Mouse (Mus musculus) limb, embryonic 10.5 days (tissue): ENCODE results near the gene Emg1. TPM values are rescaled to one million over a fixed set of nuclear protein-coding genes. Genes with fewer than 3 reads are reported as not detected.
"Not testable (repeated sequence)": the region's sequence is repeated elsewhere in the genome, so short reads cannot be mapped to it uniquely, and the experiment has no call there.

Experiments used
- DNase-seq: peaks from one replicate; pipeline ENCODE4 v3.0.0-alpha.2; 2017; ENCODE audit warnings: low spot score
- H3K27ac ChIP-seq: fragments of 300-500 bp; sonication (generic); 2 replicates; pipeline ENCODE4 v1.5.1; 2016; ENCODE audit warnings: mild to moderate bottlenecking
- H3K27me3 ChIP-seq: fragments of 300-500 bp; sonication (generic); 2 replicates; pipeline ENCODE4 v1.6.1; 2016; ENCODE audit warnings: low read depth, mild to moderate bottlenecking; ENCODE audit not compliant: poor library complexity, severe bottlenecking
- H3K36me3 ChIP-seq: fragments of 300-500 bp; sonication (generic); 2 replicates; pipeline ENCODE4 v1.6.1; 2016; ENCODE audit warnings: mild to moderate bottlenecking, moderate library complexity
- H3K4me1 ChIP-seq: fragments of 300-500 bp; sonication (generic); 2 replicates; pipeline ENCODE4 v1.6.1; 2016
- H3K4me3 ChIP-seq: fragments of 300-500 bp; sonication (generic); 2 replicates; pipeline ENCODE4 v1.5.1; 2016; ENCODE audit warnings: mild to moderate bottlenecking, moderate library complexity
- H3K9me3 ChIP-seq: fragments of 300-500 bp; sonication (generic); replicated peaks from 2 replicates; pipeline ENCODE4 v1.6.1; 2016; ENCODE audit warnings: mild to moderate bottlenecking
- WGBS: fragments of 180-500 bp; shearing (Covaris S2); methylation state at CpG from one replicate; pipeline ENCODE4 v1.1.7; 2016; 5-methylcytosine and 5-hydroxymethylcytosine counted together
- polyA plus RNA-seq: library from polyadenylated mRNA; unstranded; fragments of >200 nt; fragmentation: Nextera tagmentation; extraction: Ambion mirVana; gene quantifications from 2 replicates; pipeline ENCODE4 v1.2.1, GENCODE M21; 2016

Gene Emg1
- polyA plus RNA-seq, 1 experiment from 2014 or later = 254 TPM

DNA sequence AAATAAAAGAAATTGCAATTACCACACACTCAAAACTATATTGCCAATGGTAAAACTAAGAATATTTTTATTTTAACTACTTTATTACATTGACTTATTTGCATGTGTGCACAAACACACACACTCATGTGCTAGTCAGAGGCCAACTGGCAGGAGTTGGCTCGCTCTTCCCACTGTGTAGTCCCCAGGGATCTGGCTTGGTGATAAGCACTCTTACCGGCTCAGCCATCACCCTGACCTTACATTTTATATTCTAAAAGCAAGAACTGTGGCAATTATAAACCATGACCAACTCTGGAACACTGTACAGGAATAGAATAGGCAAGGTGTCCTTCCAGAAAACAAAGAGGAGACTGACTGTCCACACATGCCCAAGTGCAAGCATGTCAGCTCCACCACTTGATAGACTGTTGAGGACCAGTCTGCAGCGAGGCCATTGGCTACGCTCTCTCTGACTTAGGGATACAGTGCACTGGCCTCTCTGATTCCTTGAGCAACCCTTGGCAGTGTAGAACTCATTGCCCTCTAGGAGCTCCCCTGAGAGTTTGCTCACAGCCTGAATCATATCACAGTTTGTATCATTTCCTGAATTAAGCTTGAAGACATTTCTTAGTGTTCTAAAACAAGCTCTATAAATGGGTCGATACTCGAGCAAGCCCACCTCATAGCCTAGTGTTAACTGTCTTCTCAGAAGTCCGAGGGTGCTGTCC lies 15.4 kb downstream of the Emg1 start:
- DNase-seq = no peak
- Histone ChIP-seq H3K27me3 (no peaks in the 10 kb centered on the region), H3K4me3 (no peak overlapping the region), H3K9me3 (no peaks in the 10 kb centered on the region), H3K27ac (no peak overlapping the region), H3K36me3 (peaks cover 40% of the 10 kb centered on the region), H3K4me1 (peaks cover 15% of the 10 kb centered on the region)
- 93% methylated on average over 7 of the region's 7 CpGs for WGBS

DNA sequence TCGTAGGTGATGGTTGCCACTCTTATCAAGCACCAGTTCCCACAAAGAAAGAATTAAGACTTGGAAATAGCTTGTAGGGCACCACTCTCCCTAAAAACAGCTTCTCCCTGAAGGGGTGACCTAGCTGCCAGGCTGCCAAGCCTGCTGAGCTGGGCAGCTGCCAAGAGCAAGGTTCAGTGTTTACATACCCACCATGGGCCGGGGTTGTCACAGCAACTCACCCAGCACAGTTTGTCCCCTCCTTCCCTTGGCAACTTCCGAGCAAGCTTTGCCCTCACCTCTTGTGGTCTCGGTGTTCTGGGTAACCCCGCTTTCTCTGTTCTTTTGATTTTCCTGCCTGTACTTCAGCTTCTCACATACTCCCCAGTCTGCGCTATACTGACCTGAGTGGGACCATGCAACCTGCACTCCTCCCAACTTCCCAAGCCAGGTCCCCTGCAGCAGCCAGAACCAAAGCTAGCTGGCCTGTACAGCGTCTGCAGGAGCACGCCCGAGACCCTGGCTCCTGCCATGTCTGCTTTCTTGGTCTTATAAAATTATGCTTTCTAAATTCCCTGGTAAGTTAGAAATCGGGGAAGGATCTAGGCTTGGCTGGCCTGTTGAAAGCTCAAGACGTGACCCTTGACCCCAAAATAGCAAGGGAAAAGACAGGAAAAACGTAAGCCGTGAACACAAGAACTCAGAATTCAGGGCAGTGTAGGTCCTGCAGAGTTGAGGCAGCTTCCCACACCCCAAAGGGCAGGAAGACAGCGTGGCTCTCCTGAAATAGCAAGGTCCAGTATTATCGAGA lies 17.6 kb downstream of the Emg1 start:
- WGBS = 87% methylated on average over 15 of the region's 15 CpGs

DNA sequence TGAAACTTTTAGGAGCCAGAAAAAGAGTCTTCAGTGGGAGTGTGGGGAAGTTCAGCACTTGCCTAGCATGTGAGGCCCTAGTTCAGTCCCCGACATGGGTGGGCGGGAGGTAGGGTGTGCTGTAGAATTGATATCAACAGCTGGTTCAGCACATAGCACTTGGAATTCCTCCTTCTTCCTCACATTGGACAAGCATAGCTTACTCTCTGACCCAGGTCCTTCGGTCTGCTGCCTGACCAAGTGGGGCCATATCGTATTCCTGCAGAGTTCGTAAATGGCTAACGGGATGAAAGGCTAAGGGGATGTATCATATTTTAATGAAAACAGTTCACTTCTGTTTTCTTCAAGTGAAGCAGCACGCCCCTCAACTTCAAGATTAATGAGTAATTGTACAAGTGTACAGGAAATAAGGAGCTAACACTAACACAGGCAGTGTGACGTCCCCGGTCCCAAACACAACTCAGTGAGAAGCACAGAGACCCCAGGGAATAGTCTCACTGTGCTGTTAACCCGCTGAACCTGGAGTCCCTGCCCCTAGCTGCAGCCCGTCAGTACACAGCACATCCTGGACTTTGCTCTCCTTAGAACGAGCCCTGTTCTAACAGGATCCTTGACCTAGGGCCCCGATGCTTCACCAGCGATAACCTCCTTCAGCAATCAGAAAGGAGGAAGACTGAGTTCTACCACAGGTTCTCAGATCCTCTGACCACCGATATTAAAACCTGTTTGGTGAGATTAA lies 18.6 kb downstream of the Emg1 start:
- Histone ChIP-seq H3K27me3 (no peaks in the 10 kb centered on the region), H3K9me3 (no peaks in the 10 kb centered on the region), H3K4me3 (no peak overlapping the region), H3K36me3 (peaks cover 11% of the 10 kb centered on the region; the same call in 1 of the 2 replicates), H3K27ac (no peak overlapping the region), H3K4me1 (peaks cover 15% of the 10 kb centered on the region)
- WGBS = 83% methylated on average over 15 of the region's 15 CpGs
- DNase-seq = no peak

More for the DNA sequence above, 17.6 kb downstream of the Emg1 start:
- no peak for DNase-seq
- Histone ChIP-seq H3K4me1 (peaks cover 15% of the 10 kb centered on the region), H3K9me3 (no peaks in the 10 kb centered on the region), H3K4me3 (no peak overlapping the region), H3K27ac (peak overlapping the region; percentile 2; the same call in 1 of the 2 replicates), H3K27me3 (no peaks in the 10 kb centered on the region), H3K36me3 (peaks cover 18% of the 10 kb centered on the region)

DNA sequence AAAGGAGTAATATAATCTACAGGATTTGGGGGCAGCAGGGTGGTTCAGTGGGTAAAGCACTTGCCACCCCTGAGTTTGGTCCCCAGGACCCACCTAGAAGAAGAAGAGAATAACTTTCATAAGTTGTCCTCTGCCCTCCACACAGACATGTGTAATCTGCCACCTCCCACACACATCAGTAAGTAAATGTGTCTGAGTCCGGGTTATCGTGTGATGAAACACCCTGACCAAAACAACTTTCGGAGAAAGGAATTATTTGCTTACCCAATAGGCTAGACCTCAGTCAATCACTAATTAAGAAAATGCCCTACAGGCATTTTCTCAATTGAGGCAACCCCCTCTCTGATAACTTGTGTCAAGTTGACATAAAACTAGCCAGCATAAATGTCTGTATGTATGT lies 21.5 kb downstream of the Emg1 start:
- no peak overlapping the region for H3K4me3 ChIP-seq
- peaks cover 15% of the 10 kb centered on the region for H3K4me1 ChIP-seq
- H3K9me3 ChIP-seq = no peaks in the 10 kb centered on the region
- WGBS = 95% methylated on average over 3 of the region's 3 CpGs
- no peak overlapping the region for H3K27ac ChIP-seq
- no peak for DNase-seq
- H3K27me3 ChIP-seq = no peaks in the 10 kb centered on the region
- H3K36me3 ChIP-seq = 0 out of 2 replicates have a peak, but pooled peaks cover 3% of the 10 kb centered on the region

DNA sequence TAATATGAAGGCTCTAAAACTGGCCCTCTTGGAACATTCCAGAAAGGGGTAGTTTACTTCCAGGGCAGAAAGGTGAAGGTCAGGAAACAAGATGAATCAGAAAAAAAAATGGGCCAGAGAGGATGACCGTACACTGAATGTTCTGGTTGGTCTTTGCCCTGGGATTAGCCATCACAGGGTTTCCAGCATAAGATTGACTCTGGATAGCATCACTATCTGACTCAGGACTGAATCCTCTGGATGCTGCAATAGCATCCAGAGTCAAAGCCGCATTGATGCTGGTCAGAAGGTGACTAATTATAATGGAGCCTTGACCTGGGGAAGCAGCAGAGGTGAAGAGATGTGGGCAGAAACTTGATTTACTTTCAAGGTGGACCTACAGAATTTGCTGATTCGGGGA lies 23.0 kb downstream of the Emg1 start:
- Histone ChIP-seq H3K36me3 (no peaks in the 10 kb centered on the region), H3K4me1 (peaks cover 10% of the 10 kb centered on the region), H3K27ac (no peak overlapping the region), H3K9me3 (no peaks in the 10 kb centered on the region), H3K4me3 (no peak overlapping the region), H3K27me3 (no peaks in the 10 kb centered on the region)
- 91% methylated on average over 3 of the region's 3 CpGs for WGBS
- DNase-seq = no peak

DNA sequence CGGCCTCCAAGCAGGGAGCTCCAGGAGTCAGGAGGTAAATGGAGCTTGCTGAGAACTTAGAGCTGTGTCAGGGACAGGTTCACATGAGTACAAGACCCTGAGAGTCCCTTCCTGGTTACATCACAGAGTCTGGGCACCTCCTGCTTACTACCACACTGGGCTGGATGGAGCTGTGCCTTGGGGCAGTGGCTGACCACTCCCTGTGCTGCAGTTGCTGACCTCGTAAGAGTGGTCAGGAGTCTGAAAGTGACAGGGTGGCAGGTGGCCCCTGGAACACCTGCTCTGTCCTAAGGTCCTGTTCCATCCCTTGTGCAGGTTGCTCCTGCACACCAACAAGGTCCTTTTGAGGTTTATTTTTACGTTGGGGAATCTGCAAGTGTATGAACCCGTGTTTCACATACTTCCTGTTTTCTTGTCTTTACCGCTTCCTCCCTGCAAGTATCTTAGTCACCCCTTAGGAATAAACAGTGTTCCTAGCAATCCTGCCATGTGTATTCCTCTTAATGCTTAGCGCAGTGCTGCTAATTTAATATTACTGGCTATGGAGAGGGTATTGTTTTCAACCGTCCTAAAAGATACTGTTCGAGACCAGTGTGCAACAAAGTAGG lies 23.7 kb downstream of the Emg1 start:
- 0 out of 2 replicates have a peak, but pooled peaks cover 2% of the 10 kb centered on the region for H3K4me1 ChIP-seq
- H3K9me3 ChIP-seq = no peaks in the 10 kb centered on the region
- H3K4me3 ChIP-seq = no peak overlapping the region
- H3K27ac ChIP-seq = no peak overlapping the region
- H3K36me3 ChIP-seq = no peaks in the 10 kb centered on the region
- no peaks in the 10 kb centered on the region for H3K27me3 ChIP-seq
- DNase-seq = no peak
- 82% methylated on average over 8 of the region's 8 CpGs for WGBS

DNA sequence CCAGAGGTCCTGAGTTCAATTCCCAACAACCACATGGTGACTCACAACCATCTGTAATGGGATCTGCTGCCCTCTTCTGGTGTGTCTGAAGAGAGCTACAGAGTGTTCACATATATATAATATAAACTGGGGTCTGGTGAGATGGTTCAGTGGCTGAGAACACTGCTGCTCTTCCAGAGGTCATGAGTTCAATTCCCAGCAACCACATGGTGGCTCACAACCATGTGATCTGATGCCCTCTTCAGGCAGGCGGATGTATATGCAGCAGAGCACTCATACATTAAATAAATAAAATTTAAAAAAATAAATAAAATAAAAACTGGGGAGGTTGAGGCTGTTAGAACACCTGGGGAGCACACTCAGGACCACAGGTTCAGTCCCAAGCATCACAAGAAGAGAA lies 25.3 kb downstream of the Emg1 start:
- H3K27ac ChIP-seq, H3K27me3 ChIP-seq, H3K4me3 ChIP-seq, DNase-seq, H3K9me3 ChIP-seq, H3K36me3 ChIP-seq, H3K4me1 ChIP-seq: not testable (repeated sequence)
- WGBS = 77% methylated on average over 1 of the region's 1 CpGs

DNA sequence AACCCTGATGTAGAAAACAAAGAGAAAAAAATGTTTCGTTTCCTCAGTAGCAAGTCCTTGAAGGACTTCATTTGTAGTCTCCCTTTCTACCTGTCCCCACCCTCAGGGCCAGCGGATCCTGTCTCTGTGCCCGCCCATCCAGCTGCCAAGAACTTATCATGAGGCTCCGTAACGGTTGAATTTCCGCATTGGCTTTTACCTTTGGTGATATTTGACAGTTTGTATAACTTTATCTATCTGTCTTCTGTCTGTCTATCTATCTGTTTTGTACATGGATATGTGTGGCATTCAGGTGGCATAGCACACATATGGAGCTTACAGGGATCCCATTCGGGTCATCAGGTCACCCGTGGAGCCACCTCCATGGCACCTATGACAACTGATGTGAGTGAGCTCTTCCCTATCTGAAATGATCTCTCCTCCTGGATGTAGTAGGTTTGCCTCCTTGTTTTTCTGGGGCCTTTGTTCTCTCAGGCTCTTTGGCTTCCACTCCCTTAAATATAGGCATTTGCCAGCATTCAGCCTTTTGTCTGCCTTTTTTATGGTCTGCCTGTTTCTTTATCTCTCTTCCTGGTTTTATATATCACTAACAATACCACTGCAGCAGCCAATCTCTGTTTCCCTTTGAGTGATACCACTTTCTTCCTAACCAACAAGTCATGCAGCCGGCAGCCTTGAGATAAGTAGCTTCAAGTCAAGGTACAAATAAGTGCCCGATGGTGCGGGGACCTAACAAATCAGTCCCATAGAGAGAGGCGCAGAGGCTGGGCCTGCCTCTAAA lies 26.2 kb downstream of the Emg1 start:
- 92% methylated on average over 12 of the region's 12 CpGs for WGBS
- Histone ChIP-seq H3K4me3 (no peak overlapping the region), H3K4me1 (no peaks in the 10 kb centered on the region), H3K27me3 (no peaks in the 10 kb centered on the region), H3K9me3 (no peaks in the 10 kb centered on the region), H3K27ac (no peak overlapping the region), H3K36me3 (no peaks in the 10 kb centered on the region)
- DNase-seq = no peak

DNA sequence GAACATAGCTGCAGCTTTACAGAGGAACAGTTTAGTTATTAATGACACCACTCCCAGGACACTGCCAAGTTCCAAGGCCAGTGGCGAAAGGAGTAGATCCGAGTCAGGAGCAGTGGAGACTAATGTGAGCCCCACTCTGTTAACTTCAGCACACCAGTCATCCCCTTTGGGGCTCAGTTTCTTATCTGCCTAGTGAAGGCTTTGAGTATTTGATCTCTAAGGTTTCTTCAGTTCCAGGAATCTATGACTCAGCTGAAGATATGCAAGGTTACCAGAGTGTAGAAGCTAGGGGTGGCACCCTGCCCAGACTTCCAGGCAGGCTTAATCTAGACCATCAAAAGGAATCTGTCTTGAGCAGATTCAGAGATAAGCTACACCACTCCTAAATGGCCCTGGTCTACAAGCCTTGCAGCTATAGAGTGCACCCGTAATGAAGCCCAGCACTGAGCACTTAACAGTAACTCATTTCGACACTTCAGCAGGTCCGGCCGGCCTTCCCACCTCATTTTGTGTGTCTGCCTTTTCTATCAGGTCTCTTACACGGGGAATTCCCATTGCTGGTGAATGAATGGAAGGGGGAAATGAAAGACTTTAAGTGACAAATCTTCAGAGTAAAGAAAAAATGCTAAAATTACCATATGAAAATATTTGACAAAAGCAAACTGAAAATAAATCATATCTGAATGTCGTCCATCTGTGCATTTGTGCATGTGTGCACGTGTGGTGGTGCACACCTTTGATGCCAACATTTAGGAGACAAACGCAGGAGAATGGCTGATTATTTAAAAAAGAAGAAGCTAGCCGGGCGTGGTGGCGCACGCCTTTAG lies 28.2 kb downstream of the Emg1 start:
- no peaks in the 10 kb centered on the region for H3K9me3 ChIP-seq
- 75% methylated on average over 14 of the region's 14 CpGs for WGBS
- DNase-seq = no peak
- H3K4me1 ChIP-seq = no peaks in the 10 kb centered on the region
- no peak overlapping the region for H3K27ac ChIP-seq
- H3K36me3 ChIP-seq = no peaks in the 10 kb centered on the region
- H3K4me3 ChIP-seq = no peak overlapping the region
- no peaks in the 10 kb centered on the region for H3K27me3 ChIP-seq

DNA sequence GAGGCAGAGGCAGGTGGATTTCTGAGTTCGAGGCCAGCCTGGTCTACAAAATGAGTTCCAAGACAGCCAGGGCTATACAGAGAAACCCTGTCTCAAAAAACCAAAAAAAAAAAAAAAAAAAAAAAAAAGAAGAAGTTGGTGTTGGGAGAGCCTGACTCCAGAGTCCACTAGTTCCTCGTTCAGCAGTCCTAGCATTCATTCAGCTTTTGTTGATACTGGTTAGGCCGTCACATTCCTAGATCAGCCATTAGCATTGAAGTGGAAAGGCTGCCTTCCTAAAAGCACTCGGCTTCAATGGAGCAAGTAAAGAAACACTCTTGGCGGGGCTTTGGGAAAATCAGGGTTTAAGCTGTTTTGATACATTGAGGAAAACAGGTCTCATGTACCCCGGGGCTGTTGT lies 29.7 kb downstream of the Emg1 start:
- H3K27ac ChIP-seq, DNase-seq, H3K4me3 ChIP-seq, H3K4me1 ChIP-seq, H3K9me3 ChIP-seq, H3K27me3 ChIP-seq, H3K36me3 ChIP-seq: not testable (repeated sequence)
- 91% methylated on average over 6 of the region's 6 CpGs for WGBS

DNA sequence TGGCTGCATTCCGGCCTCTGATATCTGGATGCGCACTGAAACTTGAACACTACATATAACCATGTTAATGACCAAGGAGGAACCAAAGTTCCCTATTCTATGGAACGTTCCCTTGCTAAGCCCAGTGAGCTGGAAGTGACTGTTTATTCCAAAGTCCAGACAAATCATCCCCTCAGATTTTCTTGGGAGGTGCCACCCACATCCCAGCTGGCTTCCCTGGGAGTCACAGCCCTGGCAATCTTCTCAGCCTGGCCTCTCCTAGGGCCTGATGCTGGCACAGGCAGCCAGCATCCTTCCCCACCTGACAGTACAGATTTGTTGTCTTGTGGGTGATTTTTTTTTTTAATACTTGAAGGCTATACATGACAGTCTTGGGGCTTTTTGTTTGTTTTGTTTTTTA lies 32.5 kb downstream of the Emg1 start:
- Histone ChIP-seq H3K27ac (no peak overlapping the region), H3K27me3 (no peaks in the 10 kb centered on the region), H3K36me3 (peaks cover 3% of the 10 kb centered on the region; the same call in 1 of the 2 replicates), H3K4me3 (no peak overlapping the region), H3K9me3 (no peaks in the 10 kb centered on the region), H3K4me1 (no peaks in the 10 kb centered on the region)
- DNase-seq = no peak
- 90% methylated on average over 3 of the region's 3 CpGs for WGBS
